Mouse (Mus musculus): ENCODE results near the gene Ptprg.

Ptprg gene

GRCm38 (mm10) chr14:11688142-11688541 is 134.8 kb downstream of the Ptprg start:
- DNase-seq, result no peak

GRCm38 (mm10) chr14:11690066-11690465 is 136.7 kb downstream of the Ptprg start:
- DNase-seq, result no peak

- DNase-seq, result no peak
These were observed 138.2 kb downstream of the Ptprg start for GRCm38 (mm10) chr14:11691531-11691930.

- DNase-seq, result no peak
These were observed 145.5 kb downstream of the Ptprg start for GRCm38 (mm10) chr14:11698880-11699279.

- no peak for DNase-seq
These were observed 146.3 kb downstream of the Ptprg start for GRCm38 (mm10) chr14:11699654-11700053.

- no peak for DNase-seq
These were observed 148.4 kb downstream of the Ptprg start for GRCm38 (mm10) chr14:11701516-11702249.

- DNase-seq, result no peak
These were observed 149.6 kb downstream of the Ptprg start for GRCm38 (mm10) chr14:11702770-11703477.

GRCm38 (mm10) chr14:11704871-11705270 is 151.5 kb downstream of the Ptprg start:
- DNase-seq, result no peak

- no peak for DNase-seq
These were observed 156.0 kb downstream of the Ptprg start for GRCm38 (mm10) chr14:11709352-11709751.

- no peak for DNase-seq
These were observed 156.5 kb downstream of the Ptprg start for GRCm38 (mm10) chr14:11709798-11710197.

GRCm38 (mm10) chr14:11710410-11711122 is 157.2 kb downstream of the Ptprg start:
- no peak for DNase-seq

GRCm38 (mm10) chr14:11712146-11712545 is 158.8 kb downstream of the Ptprg start:
- no peak for DNase-seq

GRCm38 (mm10) chr14:11716230-11716629 is 162.9 kb downstream of the Ptprg start:
- no peak for DNase-seq

- no peak for DNase-seq
These were observed 164.9 kb downstream of the Ptprg start for GRCm38 (mm10) chr14:11718201-11718600.

GRCm38 (mm10) chr14:11719259-11719658 is 165.9 kb downstream of the Ptprg start:
- no peak for DNase-seq

- DNase-seq, result no peak
These were observed 168.8 kb downstream of the Ptprg start for GRCm38 (mm10) chr14:11722101-11722500.

GRCm38 (mm10) chr14:11723876-11724275 is 170.5 kb downstream of the Ptprg start:
- DNase-seq, result no peak

- DNase-seq, result no peak
These were observed 178.0 kb downstream of the Ptprg start for GRCm38 (mm10) chr14:11731223-11731920.

- DNase-seq, result no peak
These were observed 179.0 kb downstream of the Ptprg start for GRCm38 (mm10) chr14:11732376-11732775.

GRCm38 (mm10) chr14:11743726-11744125 is 190.4 kb downstream of the Ptprg start:
- no peak for DNase-seq

- DNase-seq, result no peak
These were observed 199.3 kb downstream of the Ptprg start for GRCm38 (mm10) chr14:11752678-11753077.

- DNase-seq, result no peak
These were observed 201.3 kb downstream of the Ptprg start for GRCm38 (mm10) chr14:11754656-11755055.

- DNase-seq, result no peak
These were observed 204.9 kb downstream of the Ptprg start for GRCm38 (mm10) chr14:11758185-11758584.

Measured in thymus, adult 18-20 months (tissue).